Mouse (Mus musculus): ENCODE measurements around the gene Myl12a.

DNA sequence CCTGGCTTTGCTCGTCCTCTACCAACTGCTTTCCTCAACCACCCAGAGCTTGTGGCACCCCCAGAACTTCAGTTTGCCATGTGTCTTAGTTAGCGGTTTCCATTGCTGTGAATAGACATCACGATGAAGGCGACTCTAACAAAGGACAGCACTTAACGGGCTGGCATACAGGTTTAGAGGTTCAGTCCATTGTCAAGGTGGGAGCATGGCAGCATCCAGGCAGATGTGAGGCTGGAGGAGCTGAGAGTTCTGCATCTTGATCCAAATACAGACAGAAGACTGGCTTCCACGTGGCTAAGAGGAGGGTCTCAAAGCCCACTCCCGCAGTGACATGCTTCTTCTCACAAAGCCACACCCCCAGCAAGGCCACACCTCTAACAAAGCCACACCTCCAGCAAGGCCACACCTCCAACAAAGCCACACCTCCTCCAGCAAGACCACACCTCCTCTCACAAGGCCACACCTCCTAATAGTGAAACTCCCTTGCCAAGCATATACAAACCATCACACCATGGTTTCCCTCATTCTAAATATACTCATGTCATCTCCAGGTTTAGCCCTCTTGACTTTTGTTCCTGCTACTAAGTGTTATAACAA is 8.1 kb upstream of the Myl12a start:
- TF ChIP-seq CTCF (IDR thresholded peaks at IDR 0.05; ENCODE audit: borderline replicate concordance, insufficient read depth, low read length) (no peak), POLR2A (IDR thresholded peaks at IDR 0.05; ENCODE audit: low read depth, low read length) (no peak)

Data from embryonic fibroblast, embryonic 13.5 days (primary cell).